Mouse (Mus musculus) MEL (cell line): ENCODE measurements around the gene Grid1. TPM values are rescaled to one million over a fixed set of nuclear protein-coding genes. Genes with fewer than 3 reads are reported as not detected.

Experiments used
- DNase-seq: peaks from one replicate; pipeline ENCODE4 v3.0.0; 2011; ENCODE audit warnings: low read depth, low spot score
- H3K27ac ChIP-seq: 2 replicates; pipeline ENCODE4 v1.5.1; 2012; ENCODE audit warnings: low read depth, mild to moderate bottlenecking, control low read depth, low read length, moderate library complexity; ENCODE audit not compliant: control insufficient read depth
- H3K27me3 ChIP-seq, 2 experiments: fragments of 150-350 bp in 1 of 2; sonication (generic) in 1 of 2; 2 replicates each; pipeline ENCODE4 v1.6.1; 2012; ENCODE audit warnings: low read length in 2 of 2, mild to moderate bottlenecking in 2 of 2, improper control_type of control experiment in 1 of 2, moderate library complexity in 1 of 2; ENCODE audit not compliant: insufficient read depth in 2 of 2, control insufficient read depth in 1 of 2
- H3K36me3 ChIP-seq, 2 experiments: 2 replicates each; pipeline ENCODE4 v1.6.1; 2012 to 2014; ENCODE audit warnings: low read length in 2 of 2, improper control_type of control experiment in 1 of 2, inconsistent platforms in 1 of 2, mild to moderate bottlenecking in 1 of 2; ENCODE audit not compliant: insufficient read depth in 2 of 2, control insufficient read depth in 1 of 2
- H3K4me1 ChIP-seq, 2 experiments: fragments of 150-350 bp in 1 of 2; sonication (generic) in 1 of 2; 2 replicates each; pipeline ENCODE4 v1.6.1; 2012; ENCODE audit warnings: low read length in 2 of 2, improper control_type of control experiment in 1 of 2, mild to moderate bottlenecking in 1 of 2; ENCODE audit not compliant: insufficient read depth in 2 of 2, control insufficient read depth in 1 of 2
- H3K4me3 ChIP-seq, 2 experiments: fragments of 150-350 bp in 1 of 2; sonication (generic) in 1 of 2; 2 replicates each; pipeline ENCODE4 v1.5.1; 2012; ENCODE audit warnings: low read depth in 2 of 2, low read length in 2 of 2, mild to moderate bottlenecking in 2 of 2, moderate library complexity in 2 of 2, control low read depth in 1 of 2, improper control_type of control experiment in 1 of 2; ENCODE audit not compliant: control insufficient read depth in 1 of 2, insufficient read depth in 1 of 2
- H3K79me2 ChIP-seq: 2 replicates; pipeline ENCODE4 v1.6.1; 2012; ENCODE audit warnings: mild to moderate bottlenecking, low read length, moderate library complexity; ENCODE audit not compliant: control insufficient read depth, poor library complexity, insufficient read depth
- H3K9ac ChIP-seq: 2 replicates; pipeline ENCODE4 v1.6.1; 2012; ENCODE audit warnings: low read depth, mild to moderate bottlenecking, control low read depth, low read length, moderate library complexity; ENCODE audit not compliant: control insufficient read depth, poor library complexity, severe bottlenecking
- H3K9me3 ChIP-seq: fragments of 150-350 bp; sonication (generic); replicated peaks from 2 replicates; pipeline ENCODE4 v1.6.1; 2012; ENCODE audit warnings: mild to moderate bottlenecking, low read length, improper control_type of control experiment, moderate library complexity; ENCODE audit not compliant: insufficient read depth
- BHLHE40 ChIP-seq: IDR thresholded peaks from 2 replicates; pipeline ENCODE4 v1.6.1; 2012; ENCODE audit warnings: low read depth, mild to moderate bottlenecking, inconsistent platforms, low read length, improper control_type of control experiment, borderline replicate concordance
- CHD1 ChIP-seq: IDR thresholded peaks from 2 replicates; pipeline ENCODE4 v1.6.1; 2012; ENCODE audit warnings: low read depth, mild to moderate bottlenecking, inconsistent platforms, low read length, improper control_type of control experiment
- GABPA ChIP-seq: IDR thresholded peaks from 2 replicates; pipeline ENCODE4 v1.6.1; 2012; ENCODE audit warnings: low read depth, mild to moderate bottlenecking, inconsistent platforms, low read length, improper control_type of control experiment, moderate library complexity
- MAX ChIP-seq: IDR thresholded peaks from 2 replicates; pipeline ENCODE4 v1.6.1; 2011; ENCODE audit warnings: low read length, improper control_type of control experiment
- MXI1 ChIP-seq: IDR thresholded peaks from 2 replicates; pipeline ENCODE4 v1.6.1; 2011; ENCODE audit warnings: mild to moderate bottlenecking, low read depth, low read length, improper control_type of control experiment
- POLR2AphosphoS2 ChIP-seq: IDR thresholded peaks from 2 replicates; pipeline ENCODE4 v1.6.1; 2011; ENCODE audit warnings: low read length, improper control_type of control experiment
- POLR2AphosphoS5 ChIP-seq: IDR thresholded peaks from 2 replicates; pipeline ENCODE4 v1.6.1; 2012; ENCODE audit warnings: low read depth, borderline replicate concordance, mild to moderate bottlenecking, inconsistent platforms, low read length, moderate library complexity, mixed read lengths
- RAD21 ChIP-seq: IDR thresholded peaks from 2 replicates; pipeline ENCODE4 v1.6.1; 2011; ENCODE audit warnings: mild to moderate bottlenecking, low read depth, low read length, improper control_type of control experiment
- TAL1 ChIP-seq: IDR thresholded peaks from 2 replicates; pipeline ENCODE4 v1.6.1; 2012; ENCODE audit warnings: mild to moderate bottlenecking, inconsistent platforms, low read length, moderate library complexity, mixed read lengths
- TBP ChIP-seq: IDR thresholded peaks from 2 replicates; pipeline ENCODE4 v1.8.0; 2011; ENCODE audit warnings: low read depth, low read length, improper control_type of control experiment
- USF1 ChIP-seq: IDR thresholded peaks from 2 replicates; pipeline ENCODE4 v1.6.1; 2014; ENCODE audit warnings: low read depth, mild to moderate bottlenecking, inconsistent platforms, low read length, improper control_type of control experiment, moderate library complexity
- ZC3H11A ChIP-seq: IDR thresholded peaks from 2 replicates; pipeline ENCODE4 v1.6.1; 2012; ENCODE audit warnings: low read depth, mild to moderate bottlenecking, inconsistent platforms, low read length, improper control_type of control experiment
- ZKSCAN1 ChIP-seq: IDR thresholded peaks from 2 replicates; pipeline ENCODE4 v1.6.1; 2012; ENCODE audit warnings: low read depth, mild to moderate bottlenecking, inconsistent platforms, low read length, improper control_type of control experiment, moderate library complexity
- ZMIZ1 ChIP-seq: IDR thresholded peaks from 2 replicates; pipeline ENCODE4 v1.6.1; 2012; ENCODE audit warnings: low read depth, mild to moderate bottlenecking, inconsistent platforms, low read length, improper control_type of control experiment, moderate library complexity
- polyA plus RNA-seq, 2 experiments: library from polyadenylated mRNA; stranded (reverse) in 1 of 2; unstranded in 1 of 2; fragments of >175 nt in 1 of 2; fragments of >200 nt in 1 of 2; gene quantifications; 2 replicates each; pipeline versions ENCODE4 v1.2.1 to v1.2.4; 2012; ENCODE audit warnings: low replicate concordance in 2 of 2, low read depth in 1 of 2; ENCODE audit not compliant: insufficient read length in 2 of 2, insufficient read depth in 1 of 2, missing spikeins in 1 of 2
- total RNA-seq: library from RNA; depleted of rRNA; stranded (reverse); fragments of 300-350 nt; gene quantifications from 2 replicates; pipeline ENCODE4 v1.2.3, GENCODE M21; 2012

Grid1 gene
- total and polyA plus RNA-seq, 3 experiments: not detected

- no peaks in the 10 kb centered on the region for H3K4me1 ChIP-seq
- H3K9ac ChIP-seq: no peak overlapping the region
- H3K79me2 ChIP-seq: no peaks in the 10 kb centered on the region
- H3K27ac ChIP-seq: no peak overlapping the region
- no peak overlapping the region for H3K4me3 ChIP-seq
- H3K9me3 ChIP-seq: no peaks in the 10 kb centered on the region
- H3K36me3 ChIP-seq: no peaks in the 10 kb centered on the region
- no peak for DNase-seq
- TF ChIP-seq BHLHE40 (no peak), TBP (no peak)
- no peaks in the 10 kb centered on the region for H3K27me3 ChIP-seq
Measured at GRCm38 (mm10) chr14:34825902-34826301, 6.0 kb downstream of the Grid1 start.

- Histone ChIP-seq H3K79me2 (no peaks in the 10 kb centered on the region), H3K27me3 (no peaks in the 10 kb centered on the region), H3K4me3 (no peak overlapping the region), H3K36me3 (no peaks in the 10 kb centered on the region), H3K9ac (no peak overlapping the region), H3K9me3 (no peaks in the 10 kb centered on the region), H3K4me1 (no peaks in the 10 kb centered on the region), H3K27ac (no peak overlapping the region)
- TF ChIP-seq MAX (no peak), TAL1 (no peak), POLR2AphosphoS2 (no peak), ZC3H11A (no peak), MXI1 (no peak), GABPA (no peak), RAD21 (no peak), USF1 (no peak), POLR2AphosphoS5 (no peak)
- no peak for DNase-seq
Measured at GRCm38 (mm10) chr14:34829831-34830230, 9.9 kb downstream of the Grid1 start.

GRCm38 (mm10) chr14:34837145-34837544 is 17.2 kb downstream of the Grid1 start:
- H3K27ac ChIP-seq: no peak overlapping the region
- TF ChIP-seq ZKSCAN1 (no peak), CHD1 (no peak), ZMIZ1 (no peak)
- TF ChIP-seq, all 39 proteins: peak for 0
- H3K9ac ChIP-seq: no peak overlapping the region
- no peaks in the 10 kb centered on the region for H3K9me3 ChIP-seq
- H3K4me3 ChIP-seq: no peak overlapping the region
- no peak for DNase-seq
- H3K36me3 ChIP-seq: no peaks in the 10 kb centered on the region
- no peaks in the 10 kb centered on the region for H3K79me2 ChIP-seq
- H3K27me3 ChIP-seq: no peaks in the 10 kb centered on the region
- H3K4me1 ChIP-seq: no peaks in the 10 kb centered on the region
